Mouse (Mus musculus) gastrocnemius, adult 8-10 months (tissue): Measurements from ENCODE around the gene Cpeb3. TPM values are rescaled to one million over a fixed set of nuclear protein-coding genes. Genes with fewer than 3 reads are reported as not detected.
A peak's percentile ranks its signal among the peaks of the same experiment; 100 is the strongest.

ENCODE experiments used
- DNase-seq, 2 experiments: peaks; one replicate each; pipeline ENCODE4 v3.0.0; 2022; ENCODE audit warnings: low spot score in 2 of 2
- total RNA-seq, 4 experiments: library from RNA; stranded (reverse); gene quantifications; 2 replicates each; pipeline ENCODE4 v1.2.4; 2022

The Cpeb3 gene
- total RNA-seq, 4 experiments from 2014 or later, result 59.4 to 62.5 (median 61.2) TPM

- no peak for DNase-seq
Measured at GRCm38 (mm10) chr19:37048507-37048906, 159.9 kb downstream of the Cpeb3 start.

GRCm38 (mm10) chr19:37044431-37044830 is 164.0 kb downstream of the Cpeb3 start:
- no peak for DNase-seq

GRCm38 (mm10) chr19:37040906-37041305 is 167.5 kb downstream of the Cpeb3 start:
- DNase-seq, result no peak

- no peak for DNase-seq
Measured at GRCm38 (mm10) chr19:37032364-37032763, 176.0 kb downstream of the Cpeb3 start.

GRCm38 (mm10) chr19:37031446-37031845 is 177.0 kb downstream of the Cpeb3 start:
- no peak for DNase-seq

- DNase-seq, result no peak
Measured at GRCm38 (mm10) chr19:37029771-37030170, 178.6 kb downstream of the Cpeb3 start.

- no peak for DNase-seq
Measured at GRCm38 (mm10) chr19:37026408-37026807, 182.0 kb downstream of the Cpeb3 start.

- no peak for DNase-seq
Measured at GRCm38 (mm10) chr19:37025839-37026319, 182.5 kb downstream of the Cpeb3 start.

GRCm38 (mm10) chr19:37022146-37022545 is 186.3 kb downstream of the Cpeb3 start:
- DNase-seq, result no peak

- peak in 1 of 2 experiments; percentile 39 for DNase-seq
Measured at GRCm38 (mm10) chr19:37020951-37021350, 187.4 kb downstream of the Cpeb3 start.

GRCm38 (mm10) chr19:37020531-37020930 is 187.9 kb downstream of the Cpeb3 start:
- DNase-seq, result no peak

- no peak for DNase-seq
Measured at GRCm38 (mm10) chr19:37018931-37019330, 189.5 kb downstream of the Cpeb3 start.

- no peak for DNase-seq
Measured at GRCm38 (mm10) chr19:37018411-37018810, 190.0 kb downstream of the Cpeb3 start.

- no peak for DNase-seq
Measured at GRCm38 (mm10) chr19:37016890-37017289, 191.5 kb downstream of the Cpeb3 start.

GRCm38 (mm10) chr19:37014173-37014939 is 194.0 kb downstream of the Cpeb3 start:
- no peak for DNase-seq

- DNase-seq, result no peak
Measured at GRCm38 (mm10) chr19:37013461-37013860, 194.9 kb downstream of the Cpeb3 start.

GRCm38 (mm10) chr19:37009878-37010281 is 198.5 kb downstream of the Cpeb3 start:
- DNase-seq, result no peak

- DNase-seq, result no peak
Measured at GRCm38 (mm10) chr19:37004557-37004956, 203.8 kb downstream of the Cpeb3 start.

Other genes starting within 250 kb of the Cpeb3 start
- 10 to 100 TPM; 78.2 to 92.8 (median 84.4) TPM for gene March5, start 1.1 kb downstream of the Cpeb3 start, total RNA-seq
- 100 to 1,000 TPM; 104 to 119 (median 107) TPM for gene Ide, start 129.3 kb upstream of the Cpeb3 start, total RNA-seq
- gene Kif11, start 167.8 kb upstream of the Cpeb3 start, total RNA-seq, result under 1 TPM; 0.12 to 0.22 (median 0.15) TPM
- gene Hhex, start 226.2 kb upstream of the Cpeb3 start, total RNA-seq, result 1 to 10 TPM in 3 of 4 experiments, under 1 TPM in 1; 0.92 to 1.4 (median 1.1) TPM